Mouse (Mus musculus): ENCODE data around the gene Amph.
"Not testable (repeated sequence)": the region's sequence is repeated elsewhere in the genome, so short reads cannot be mapped to it uniquely, and the experiment has no call there.

DNA sequence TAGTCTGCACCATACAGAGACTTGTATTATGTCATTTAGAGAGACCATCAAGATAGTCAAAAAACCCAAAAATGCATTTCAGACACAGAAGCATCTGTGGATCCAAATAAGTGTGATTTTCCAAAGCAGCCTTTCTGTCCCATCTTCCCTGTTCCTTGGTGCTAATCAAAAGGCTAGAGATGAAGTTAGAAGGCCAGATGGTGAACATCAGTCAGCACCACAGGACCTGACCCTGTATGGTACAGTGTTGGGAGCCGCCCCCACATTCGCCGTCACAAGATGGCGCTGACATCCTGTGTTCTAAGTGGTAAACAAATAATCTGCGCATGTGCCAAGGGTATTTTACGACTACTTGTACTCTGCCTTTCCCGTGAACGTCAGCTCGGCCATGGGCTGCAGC is 166.8 kb downstream of the Amph start:
- not testable (repeated sequence) for TF ChIP-seq EP300 (IDR thresholded peaks at IDR 0.05; ENCODE audit: low read length); CTCF (conservative IDR thresholded peaks at IDR 0.05 in 1 of 2, IDR thresholded peaks at IDR 0.05 in 1 of 2; ENCODE audit: low read depth in 2 of 2, low read length in 2 of 2); TCF12 (IDR thresholded peaks at IDR 0.05; ENCODE audit: low read depth, low read length); POLR2A (IDR thresholded peaks at IDR 0.05; ENCODE audit: low read depth, low read length); CHD2 (IDR thresholded peaks at IDR 0.05; ENCODE audit: low read length); HCFC1 (IDR thresholded peaks at IDR 0.05; ENCODE audit: low read depth, low read length); USF2 (conservative IDR thresholded peaks at IDR 0.05; ENCODE audit: low read depth, low read length); CHD1 (IDR thresholded peaks at IDR 0.05; ENCODE audit: low read depth, low read length); POLR2AphosphoS2 (IDR thresholded peaks at IDR 0.05; ENCODE audit: low read depth, low read length); MAX (IDR thresholded peaks at IDR 0.05; ENCODE audit: low read length); UBTF (IDR thresholded peaks at IDR 0.05; ENCODE audit: low read depth, low read length)
